Mouse (Mus musculus): Measurements from ENCODE around the gene Ripor1.

DNA sequence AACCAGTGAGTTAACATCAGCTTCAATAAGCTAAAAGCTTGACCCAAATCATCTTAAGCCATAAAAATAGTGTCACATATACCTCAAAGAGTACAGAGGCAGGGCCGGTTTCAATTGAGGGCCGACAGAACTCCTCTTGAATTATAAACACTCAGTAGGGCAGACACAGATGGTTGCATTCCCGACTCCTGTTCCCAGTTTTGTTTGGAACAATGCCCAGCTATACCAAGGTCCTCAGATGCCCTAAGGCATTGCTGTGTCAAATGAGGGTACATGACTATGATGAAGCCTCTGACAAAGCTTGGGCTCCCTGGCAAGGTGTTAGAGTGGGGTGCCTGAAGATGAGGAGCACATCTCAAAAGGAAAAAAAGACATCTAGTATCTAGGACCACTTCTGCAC lies 29.5 kb upstream of the Ripor1 start:
- TF ChIP-seq CTCF (IDR thresholded peaks at IDR 0.05; ENCODE audit: borderline replicate concordance, insufficient read depth, low read length) = no peak
- no peak for TF ChIP-seq POLR2A (IDR thresholded peaks at IDR 0.05; ENCODE audit: low read depth, low read length)

All from embryonic fibroblast, embryonic 13.5 days (primary cell).